Mouse (Mus musculus) liver, embryonic 16.5 days (tissue): Measurements from ENCODE around the gene Bach1. TPM values are rescaled to one million over a fixed set of nuclear protein-coding genes. Genes with fewer than 3 reads are reported as not detected.
A peak's percentile ranks its signal among the peaks of the same experiment; 100 is the strongest.

Source experiments
- ATAC-seq: fragments of 200-750 bp; cut with Nextera tagmentation; 2 replicates; pipeline ENCODE4 v1.8.0; 2017; ENCODE audit warnings: low read depth, mild to moderate bottlenecking, moderate number of reproducible peaks, moderate library complexity
- H3K27ac ChIP-seq: fragments of 300-500 bp; sonication (generic); 2 replicates; pipeline ENCODE4 v1.5.1; 2014; ENCODE audit warnings: mild to moderate bottlenecking, low read length
- H3K27me3 ChIP-seq: fragments of 300-500 bp; sonication (generic); 2 replicates; pipeline ENCODE4 v1.6.1; 2014; ENCODE audit warnings: low read depth, low read length, mixed read lengths; ENCODE audit not compliant: control insufficient read depth, insufficient read depth
- H3K36me3 ChIP-seq: fragments of 300-500 bp; sonication (generic); 2 replicates; pipeline ENCODE4 v1.6.1; 2014; ENCODE audit warnings: mild to moderate bottlenecking; ENCODE audit not compliant: control insufficient read depth, insufficient read depth
- H3K4me1 ChIP-seq: fragments of 300-500 bp; sonication (generic); 2 replicates; pipeline ENCODE4 v1.6.1; 2014; ENCODE audit warnings: low read depth, low read length, mixed read lengths; ENCODE audit not compliant: control insufficient read depth
- H3K4me2 ChIP-seq: fragments of 300-500 bp; sonication (generic); 2 replicates; pipeline ENCODE4 v1.6.1; 2014; ENCODE audit warnings: low read depth, low read length, mixed read lengths
- H3K4me3 ChIP-seq: fragments of 300-500 bp; sonication (generic); 2 replicates; pipeline ENCODE4 v1.5.1; 2014; ENCODE audit warnings: low read depth, mild to moderate bottlenecking, low read length
- H3K9ac ChIP-seq: fragments of 300-500 bp; sonication (generic); 2 replicates; pipeline ENCODE4 v1.6.1; 2014; ENCODE audit warnings: low read depth, low read length
- H3K9me3 ChIP-seq: fragments of 300-500 bp; sonication (generic); replicated peaks from 2 replicates; pipeline ENCODE4 v1.6.1; 2016; ENCODE audit warnings: low read length; ENCODE audit not compliant: control insufficient read depth
- WGBS: fragments of 180-500 bp; shearing (Covaris S2); extraction: QIAGEN DNeasy Blood & Tissue Kit; methylation state at CpG from one replicate; pipeline ENCODE4 v1.1.7; 2014; ENCODE audit not compliant: insufficient replicate concordance; 5-methylcytosine and 5-hydroxymethylcytosine counted together
- polyA plus RNA-seq: library from polyadenylated mRNA; unstranded; fragments of >200 nt; fragmentation: Nextera tagmentation; extraction: Ambion mirVana; gene quantifications from 2 replicates; pipeline ENCODE4 v1.2.1, GENCODE M21; 2015

The Bach1 gene
- polyA plus RNA-seq, 1 experiment from 2014 or later: 5.8 TPM

GRCm38 (mm10) chr16:87723479-87723878, 24.7 kb downstream of the Bach1 start:
- Histone ChIP-seq H3K27me3 (no peaks in the 10 kb centered on the region), H3K9ac (no peak overlapping the region), H3K4me2 (no peak overlapping the region), H3K4me1 (peaks cover 15% of the 10 kb centered on the region), H3K27ac (no peak overlapping the region), H3K9me3 (no peaks in the 10 kb centered on the region), H3K36me3 (peaks cover 55% of the 10 kb centered on the region), H3K4me3 (no peak overlapping the region)
- ATAC-seq: no peak
- 79% methylated on average over 15 of the region's 15 CpGs for WGBS

- WGBS: 77% methylated on average over 4 of the region's 4 CpGs
- Histone ChIP-seq H3K36me3 (peaks cover 58% of the 10 kb centered on the region), H3K27ac (no peak overlapping the region), H3K4me2 (no peak overlapping the region), H3K4me3 (no peak overlapping the region), H3K4me1 (peaks cover 15% of the 10 kb centered on the region), H3K9me3 (no peaks in the 10 kb centered on the region), H3K27me3 (no peaks in the 10 kb centered on the region), H3K9ac (no peak overlapping the region)
- ATAC-seq: no peak
Measured at GRCm38 (mm10) chr16:87724826-87725225, 26.1 kb downstream of the Bach1 start.

GRCm38 (mm10) chr16:87725241-87725640, 26.5 kb downstream of the Bach1 start:
- no peak overlapping the region for H3K4me3 ChIP-seq
- no peak overlapping the region for H3K27ac ChIP-seq
- ATAC-seq: no peak
- H3K9ac ChIP-seq: no peak overlapping the region
- no peak overlapping the region for H3K4me2 ChIP-seq
- WGBS: 76% methylated on average over 5 of the region's 5 CpGs
- H3K9me3 ChIP-seq: no peaks in the 10 kb centered on the region
- peaks cover 58% of the 10 kb centered on the region for H3K36me3 ChIP-seq
- peaks cover 13% of the 10 kb centered on the region for H3K4me1 ChIP-seq
- H3K27me3 ChIP-seq: no peaks in the 10 kb centered on the region

- no peaks in the 10 kb centered on the region for H3K27me3 ChIP-seq
- no peak overlapping the region for H3K9ac ChIP-seq
- no peak overlapping the region for H3K27ac ChIP-seq
- WGBS: 68% methylated on average over 21 of the region's 21 CpGs
- H3K4me2 ChIP-seq: no peak overlapping the region
- H3K4me3 ChIP-seq: no peak overlapping the region
- no peaks in the 10 kb centered on the region for H3K9me3 ChIP-seq
- peak; percentile 43 for ATAC-seq
- peaks cover 13% of the 10 kb centered on the region for H3K4me1 ChIP-seq
- H3K36me3 ChIP-seq: peaks cover 62% of the 10 kb centered on the region
Measured at GRCm38 (mm10) chr16:87725963-87726362, 27.2 kb downstream of the Bach1 start.

- Histone ChIP-seq H3K9me3 (no peaks in the 10 kb centered on the region), H3K9ac (no peak overlapping the region), H3K4me2 (no peak overlapping the region), H3K27me3 (no peaks in the 10 kb centered on the region), H3K4me1 (peaks cover 13% of the 10 kb centered on the region), H3K27ac (no peak overlapping the region), H3K4me3 (no peak overlapping the region), H3K36me3 (peaks cover 59% of the 10 kb centered on the region)
- 66% methylated on average over 6 of the region's 6 CpGs for WGBS
- ATAC-seq: no peak
Measured at GRCm38 (mm10) chr16:87726369-87726768, 27.6 kb downstream of the Bach1 start.

- ATAC-seq: no peak
Measured at GRCm38 (mm10) chr16:87727250-87727649, 28.5 kb downstream of the Bach1 start.

GRCm38 (mm10) chr16:87727918-87728317, 29.2 kb downstream of the Bach1 start:
- H3K4me2 ChIP-seq: no peak overlapping the region
- H3K36me3 ChIP-seq: peaks cover 51% of the 10 kb centered on the region
- no peak overlapping the region for H3K9ac ChIP-seq
- WGBS: 84% methylated on average over 14 of the region's 14 CpGs
- H3K4me3 ChIP-seq: no peak overlapping the region
- ATAC-seq: no peak
- H3K27ac ChIP-seq: no peak overlapping the region
- H3K9me3 ChIP-seq: no peaks in the 10 kb centered on the region
- H3K27me3 ChIP-seq: no peaks in the 10 kb centered on the region
- H3K4me1 ChIP-seq: peaks cover 13% of the 10 kb centered on the region

More at GRCm38 (mm10) chr16:87727250-87727649, 28.5 kb downstream of the Bach1 start:
- peaks cover 55% of the 10 kb centered on the region for H3K36me3 ChIP-seq
- H3K9ac ChIP-seq: no peak overlapping the region
- 43% methylated on average over 9 of the region's 9 CpGs for WGBS
- H3K4me2 ChIP-seq: no peak overlapping the region
- H3K4me1 ChIP-seq: peaks cover 13% of the 10 kb centered on the region
- no peaks in the 10 kb centered on the region for H3K27me3 ChIP-seq
- no peak overlapping the region for H3K27ac ChIP-seq
- no peak overlapping the region for H3K4me3 ChIP-seq
- no peaks in the 10 kb centered on the region for H3K9me3 ChIP-seq

GRCm38 (mm10) chr16:87728703-87729102, 30.0 kb downstream of the Bach1 start:
- H3K4me3 ChIP-seq: no peak overlapping the region
- H3K27ac ChIP-seq: no peak overlapping the region
- H3K9ac ChIP-seq: no peak overlapping the region
- H3K27me3 ChIP-seq: no peaks in the 10 kb centered on the region
- no peak for ATAC-seq
- 86% methylated on average over 8 of the region's 8 CpGs for WGBS
- no peak overlapping the region for H3K4me2 ChIP-seq
- no peaks in the 10 kb centered on the region for H3K9me3 ChIP-seq
- peaks cover 45% of the 10 kb centered on the region for H3K36me3 ChIP-seq
- H3K4me1 ChIP-seq: peaks cover 13% of the 10 kb centered on the region

GRCm38 (mm10) chr16:87729469-87729868, 30.7 kb downstream of the Bach1 start:
- Histone ChIP-seq H3K9me3 (no peaks in the 10 kb centered on the region), H3K4me3 (no peak overlapping the region), H3K27me3 (no peaks in the 10 kb centered on the region), H3K36me3 (peaks cover 45% of the 10 kb centered on the region), H3K9ac (no peak overlapping the region), H3K4me1 (peaks cover 13% of the 10 kb centered on the region), H3K27ac (no peak overlapping the region), H3K4me2 (no peak overlapping the region)
- ATAC-seq: no peak
- 92% methylated on average over 20 of the region's 20 CpGs for WGBS
